Mouse (Mus musculus) kidney, embryonic 14.5 days (tissue): ENCODE results near the gene Aldh3b2. TPM values are rescaled to one million over a fixed set of nuclear protein-coding genes. Genes with fewer than 3 reads are reported as not detected.

ENCODE experiments used
- ATAC-seq: fragments of 200-750 bp; cut with Nextera tagmentation; 2 replicates; pipeline ENCODE4 v1.8.0; 2017; ENCODE audit warnings: moderate number of reproducible peaks, mild to moderate bottlenecking, moderate TSS enrichment, moderate library complexity; ENCODE audit not compliant: low FRiP score, low TSS enrichment
- H3K27ac ChIP-seq: fragments of 300-500 bp; sonication (generic); 2 replicates; pipeline ENCODE4 v1.5.1; 2014; ENCODE audit warnings: low read depth, mild to moderate bottlenecking, low read length, moderate library complexity, mixed read lengths
- H3K27me3 ChIP-seq: fragments of 300-500 bp; sonication (generic); 2 replicates; pipeline ENCODE4 v1.6.1; 2014; ENCODE audit warnings: mild to moderate bottlenecking, low read length; ENCODE audit not compliant: control insufficient read depth, insufficient read depth
- H3K36me3 ChIP-seq: fragments of 300-500 bp; sonication (generic); 2 replicates; pipeline ENCODE4 v1.6.1; 2014; ENCODE audit warnings: low read length, mixed read lengths; ENCODE audit not compliant: control insufficient read depth, insufficient read depth
- H3K4me1 ChIP-seq: fragments of 300-500 bp; sonication (generic); 2 replicates; pipeline ENCODE4 v1.6.1; 2014; ENCODE audit warnings: low read length, mixed read lengths; ENCODE audit not compliant: control insufficient read depth, insufficient read depth
- H3K4me2 ChIP-seq: fragments of 300-500 bp; sonication (generic); replicated peaks from 2 replicates; pipeline ENCODE4 v1.6.1; 2014; ENCODE audit warnings: low read depth, mild to moderate bottlenecking, low read length
- H3K4me3 ChIP-seq: fragments of 300-500 bp; sonication (generic); 2 replicates; pipeline ENCODE4 v1.5.1; 2014; ENCODE audit warnings: mild to moderate bottlenecking, low read length
- H3K9ac ChIP-seq: fragments of 300-500 bp; sonication (generic); 2 replicates; pipeline ENCODE4 v1.6.1; 2014; ENCODE audit warnings: low read depth, mild to moderate bottlenecking, low read length, moderate library complexity
- H3K9me3 ChIP-seq: fragments of 300-500 bp; sonication (generic); 2 replicates; pipeline ENCODE4 v1.6.1; 2016; ENCODE audit warnings: low read length; ENCODE audit not compliant: control insufficient read depth
- WGBS: fragments of 180-500 bp; shearing (Covaris S2); extraction: QIAGEN DNeasy Blood & Tissue Kit; methylation state at CpG from one replicate; pipeline ENCODE4 v1.1.7; 2014; 5-methylcytosine and 5-hydroxymethylcytosine counted together
- polyA plus RNA-seq: library from polyadenylated mRNA; unstranded; fragments of >200 nt; fragmentation: Nextera tagmentation; extraction: Ambion mirVana; gene quantifications from 2 replicates; pipeline ENCODE4 v1.2.1, GENCODE M21; 2014

The Aldh3b2 gene
- polyA plus RNA-seq, 1 experiment from 2014 or later: 1.3 TPM

GRCm38 (mm10) chr19:3988750-3989149 is 16.6 kb downstream of the Aldh3b2 start:
- Histone ChIP-seq H3K27me3 (no peaks in the 10 kb centered on the region), H3K9ac (no peak overlapping the region), H3K27ac (no peak overlapping the region), H3K4me3 (no peak overlapping the region), H3K4me1 (peaks cover 34% of the 10 kb centered on the region), H3K36me3 (no peaks in the 10 kb centered on the region), H3K4me2 (no peak overlapping the region), H3K9me3 (0 out of 2 replicates have a peak, but pooled peaks cover 3% of the 10 kb centered on the region)
- ATAC-seq: no peak
- WGBS: 91% methylated on average over 4 of the region's 4 CpGs

- Histone ChIP-seq H3K27ac (no peak overlapping the region), H3K9me3 (0 out of 2 replicates have a peak, but pooled peaks cover 3% of the 10 kb centered on the region), H3K27me3 (no peaks in the 10 kb centered on the region), H3K4me2 (no peak overlapping the region), H3K4me1 (peaks cover 21% of the 10 kb centered on the region), H3K9ac (no peak overlapping the region), H3K36me3 (no peaks in the 10 kb centered on the region), H3K4me3 (no peak overlapping the region)
- no peak for ATAC-seq
- 15% methylated on average over 6 of the region's 6 CpGs for WGBS
Measured at GRCm38 (mm10) chr19:3990804-3991203, 18.7 kb downstream of the Aldh3b2 start.

GRCm38 (mm10) chr19:3991562-3991961 is 19.4 kb downstream of the Aldh3b2 start:
- WGBS: 97% methylated on average over 3 of the region's 3 CpGs

DNA sequence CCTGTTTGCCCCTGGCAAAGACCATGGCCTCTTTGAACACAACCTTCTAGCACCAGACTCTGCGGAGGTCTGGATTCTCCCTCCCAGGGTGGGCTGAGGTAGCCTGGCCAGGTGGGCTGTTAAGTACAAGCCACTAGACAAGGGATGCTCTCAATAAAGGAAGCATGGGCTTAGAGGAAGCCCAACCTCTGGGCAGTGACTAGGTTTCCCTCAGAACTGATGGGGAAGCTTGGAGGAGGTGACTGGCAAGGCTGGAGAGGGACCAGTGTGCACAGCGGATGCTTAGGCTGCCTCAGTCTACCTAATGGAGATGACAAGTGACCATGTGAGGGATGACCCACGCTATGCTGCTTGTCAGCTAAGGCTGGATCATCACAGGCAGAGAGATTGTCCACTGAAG is 19.8 kb downstream of the Aldh3b2 start:
- H3K4me3 ChIP-seq: no peak overlapping the region
- no peaks in the 10 kb centered on the region for H3K27me3 ChIP-seq
- H3K36me3 ChIP-seq: no peaks in the 10 kb centered on the region
- no peak overlapping the region for H3K27ac ChIP-seq
- no peak overlapping the region for H3K9ac ChIP-seq
- 0 out of 2 replicates have a peak, but pooled peaks cover 3% of the 10 kb centered on the region for H3K9me3 ChIP-seq
- no peak overlapping the region for H3K4me2 ChIP-seq
- 93% methylated on average over 3 of the region's 3 CpGs for WGBS
- H3K4me1 ChIP-seq: peaks cover 18% of the 10 kb centered on the region
- ATAC-seq: no peak

More at GRCm38 (mm10) chr19:3991562-3991961, 19.4 kb downstream of the Aldh3b2 start:
- Histone ChIP-seq H3K4me1 (peaks cover 18% of the 10 kb centered on the region), H3K4me3 (no peak overlapping the region), H3K27me3 (no peaks in the 10 kb centered on the region), H3K9me3 (0 out of 2 replicates have a peak, but pooled peaks cover 3% of the 10 kb centered on the region), H3K9ac (no peak overlapping the region), H3K36me3 (no peaks in the 10 kb centered on the region), H3K4me2 (no peak overlapping the region), H3K27ac (no peak overlapping the region)
- ATAC-seq: no peak

DNA sequence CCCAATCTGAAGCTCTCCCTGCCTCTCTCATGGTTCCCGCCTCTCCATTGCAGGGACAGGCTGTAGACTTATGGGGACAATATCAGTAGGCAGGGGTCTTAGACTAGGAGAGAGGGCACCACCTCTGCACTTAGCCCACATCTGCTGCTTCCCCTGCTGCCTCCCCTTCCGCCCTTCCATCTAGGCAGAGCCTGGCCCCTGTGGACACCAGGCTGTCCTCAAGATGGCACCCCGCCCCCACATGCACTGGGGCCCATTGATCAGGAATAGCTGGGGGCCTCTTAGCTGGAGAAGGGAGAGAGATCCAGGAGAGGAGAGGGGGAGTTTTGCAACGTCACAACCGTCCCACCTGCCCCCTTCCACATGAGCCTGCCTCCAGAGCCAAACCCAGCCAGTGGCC is 20.3 kb downstream of the Aldh3b2 start, which contains the start of gene Tbx10:
Gene Tbx10 (plus strand): TSS at position 337 of the 400 bp plus-strand sequence.
- Histone ChIP-seq H3K9me3 (0 out of 2 replicates have a peak, but pooled peaks cover 3% of the 10 kb centered on the region), H3K4me2 (no peak within 1 kb of the TSS), H3K9ac (no peak within 1 kb of the TSS), H3K36me3 (no peaks in the 10 kb centered on the region), H3K4me1 (peaks cover 17% of the 10 kb centered on the region), H3K27ac (no peak within 1 kb of the TSS), H3K4me3 (no peak within 1 kb of the TSS), H3K27me3 (no peaks in the 10 kb centered on the region)
- no peak for ATAC-seq
- WGBS: 35% methylated on average over 5 of the region's 5 CpGs

- Histone ChIP-seq H3K9me3 (no peaks in the 10 kb centered on the region), H3K4me3 (no peak overlapping the region), H3K27ac (no peak overlapping the region), H3K4me2 (no peak overlapping the region), H3K36me3 (no peaks in the 10 kb centered on the region), H3K4me1 (peaks cover 27% of the 10 kb centered on the region), H3K9ac (no peak overlapping the region), H3K27me3 (no peaks in the 10 kb centered on the region)
- ATAC-seq: no peak
- 26% methylated on average over 6 of the region's 6 CpGs for WGBS
Measured at GRCm38 (mm10) chr19:3994932-3995331, 22.8 kb downstream of the Aldh3b2 start.

- H3K9ac ChIP-seq: no peak overlapping the region
- H3K27ac ChIP-seq: no peak overlapping the region
- ATAC-seq: no peak
- no peak overlapping the region for H3K4me2 ChIP-seq
- H3K9me3 ChIP-seq: no peaks in the 10 kb centered on the region
- H3K4me3 ChIP-seq: no peak overlapping the region
- peaks cover 27% of the 10 kb centered on the region for H3K4me1 ChIP-seq
- H3K27me3 ChIP-seq: no peaks in the 10 kb centered on the region
- 62% methylated on average over 3 of the region's 3 CpGs for WGBS
- no peaks in the 10 kb centered on the region for H3K36me3 ChIP-seq
Measured at GRCm38 (mm10) chr19:3995505-3995904, 23.4 kb downstream of the Aldh3b2 start.

GRCm38 (mm10) chr19:3996106-3996505 is 24.0 kb downstream of the Aldh3b2 start:
- 38% methylated on average over 7 of the region's 7 CpGs for WGBS
- Histone ChIP-seq H3K9me3 (no peaks in the 10 kb centered on the region), H3K9ac (no peak overlapping the region), H3K4me3 (no peak overlapping the region), H3K36me3 (no peaks in the 10 kb centered on the region), H3K27me3 (no peaks in the 10 kb centered on the region), H3K4me1 (peaks cover 31% of the 10 kb centered on the region), H3K4me2 (no peak overlapping the region), H3K27ac (no peak overlapping the region)
- no peak for ATAC-seq

DNA sequence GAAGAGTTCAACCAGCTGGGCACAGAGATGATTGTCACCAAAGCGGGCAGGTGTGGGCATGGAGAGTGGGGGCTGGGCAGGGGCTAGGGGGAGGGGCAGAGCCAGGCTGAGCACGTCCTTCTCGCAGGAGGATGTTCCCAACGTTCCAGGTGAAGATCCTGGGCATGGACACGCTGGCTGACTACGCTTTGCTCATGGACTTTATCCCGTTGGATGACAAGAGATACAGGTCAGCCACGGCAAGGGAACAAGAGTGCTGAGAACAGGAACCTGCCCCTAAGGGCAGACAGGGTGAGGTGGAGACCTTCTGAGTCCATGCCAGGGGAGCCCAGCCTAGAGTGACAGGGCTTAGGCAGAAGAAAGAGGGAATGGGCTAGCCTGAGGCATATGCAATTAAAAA is 24.6 kb downstream of the Aldh3b2 start:
- Histone ChIP-seq H3K4me1 (peaks cover 37% of the 10 kb centered on the region), H3K27me3 (no peaks in the 10 kb centered on the region), H3K4me2 (no peak overlapping the region), H3K4me3 (no peak overlapping the region), H3K27ac (no peak overlapping the region), H3K9ac (no peak overlapping the region), H3K9me3 (no peaks in the 10 kb centered on the region), H3K36me3 (no peaks in the 10 kb centered on the region)
- ATAC-seq: no peak
- WGBS: 82% methylated on average over 8 of the region's 8 CpGs
